Mouse (Mus musculus): ENCODE results near the gene U90926. TPM values are rescaled to one million over a fixed set of nuclear protein-coding genes. Genes with fewer than 3 reads are reported as not detected.

Gene U90926
- polyA plus RNA-seq, 1 experiment from 2014 or later: not detected

DNA sequence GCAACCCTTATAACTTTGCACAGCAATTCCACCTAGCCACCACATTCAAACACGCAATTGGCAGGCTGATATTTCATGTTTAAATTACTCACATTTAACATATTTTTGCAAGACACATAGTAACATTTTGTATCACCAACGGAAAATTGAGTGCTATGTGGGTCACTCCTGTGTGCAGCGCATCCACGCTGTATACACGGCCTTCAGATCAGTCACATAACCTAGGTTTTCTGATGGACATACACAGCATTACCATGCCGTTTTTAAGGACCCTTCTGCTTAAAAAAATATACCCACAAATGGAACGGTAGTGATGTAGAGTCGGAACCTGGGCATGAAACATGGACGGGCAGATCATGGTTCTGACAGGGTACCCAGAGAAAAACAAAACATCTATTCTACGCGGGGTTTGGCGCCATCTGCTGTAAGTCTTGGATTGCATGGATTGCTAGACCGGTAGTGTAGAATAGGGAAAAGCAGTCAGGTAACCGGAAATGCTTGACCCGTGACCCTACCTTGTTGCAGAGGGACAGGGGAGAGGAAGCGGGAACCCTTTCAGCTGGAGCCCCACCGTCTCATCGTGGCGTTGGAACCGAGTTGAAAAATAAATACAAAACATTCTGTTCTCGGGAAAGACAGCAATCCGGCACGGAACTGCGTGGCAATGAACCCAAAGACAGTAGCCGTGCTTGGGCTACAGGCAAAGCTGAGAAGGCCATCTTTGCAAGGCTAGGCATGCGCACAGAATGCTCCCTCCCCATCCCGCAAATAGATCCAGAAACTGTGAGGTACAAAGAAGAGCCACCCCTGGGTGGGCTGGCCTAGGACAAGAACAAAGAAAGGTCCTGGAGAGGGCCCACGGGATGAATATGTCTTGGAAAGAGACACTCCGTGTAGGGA is 24.4 kb upstream of the U90926 start:
- no peak overlapping the region for H3K4me2 ChIP-seq
- H3K27me3 ChIP-seq: peaks cover 45% of the 10 kb centered on the region
- 37% methylated on average over 29 of the region's 29 CpGs for WGBS (ENCODE audit: insufficient replicate concordance)
- no peak overlapping the region for H3K4me3 ChIP-seq (replicated peaks)
- ATAC-seq (ENCODE audit: low read depth) (no peak), DNase-seq (no peak)
- no peaks in the 10 kb centered on the region for H3K4me1 ChIP-seq (replicated peaks)
- no peaks in the 10 kb centered on the region for H3K9me3 ChIP-seq (replicated peaks)
- no peak overlapping the region for H3K9ac ChIP-seq
- H3K27ac ChIP-seq: no peak overlapping the region
- no peaks in the 10 kb centered on the region for H3K36me3 ChIP-seq

DNA sequence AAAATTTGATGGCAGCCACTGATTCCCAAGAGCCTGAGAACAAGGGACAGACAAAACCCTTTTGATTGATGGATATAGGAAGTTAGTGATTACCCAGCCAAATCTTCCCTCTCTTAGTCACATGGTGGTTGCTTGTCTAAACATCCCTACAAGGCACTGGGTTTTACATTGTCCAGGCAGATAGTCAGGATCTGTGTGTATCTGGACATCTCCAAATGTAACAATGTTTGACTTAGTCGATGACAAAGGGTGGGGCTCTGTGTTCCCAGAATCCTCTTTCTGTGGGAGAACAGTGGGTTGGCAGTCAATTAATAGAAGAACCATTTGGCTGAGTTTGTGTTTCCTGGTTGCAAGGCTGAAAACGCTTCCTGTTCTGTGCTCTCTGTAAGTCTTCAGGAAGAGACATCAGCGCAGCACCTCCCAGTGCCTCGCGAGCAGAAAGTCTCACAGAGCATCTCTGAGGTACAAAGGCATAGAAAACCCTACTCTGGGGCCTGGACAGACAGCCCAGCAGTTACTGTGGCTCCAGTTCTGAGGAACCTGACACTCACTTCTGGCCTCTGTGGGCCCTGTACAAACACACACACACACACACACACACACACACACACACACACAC is 19.8 kb upstream of the U90926 start:
- Histone ChIP-seq H3K9me3 (replicated peaks) (no peaks in the 10 kb centered on the region), H3K9ac (no peak overlapping the region), H3K4me3 (replicated peaks) (no peak overlapping the region), H3K27me3 (peaks cover 32% of the 10 kb centered on the region), H3K4me1 (replicated peaks) (no peaks in the 10 kb centered on the region), H3K27ac (no peak overlapping the region), H3K36me3 (no peaks in the 10 kb centered on the region), H3K4me2 (no peak overlapping the region)
- ATAC-seq (ENCODE audit: low read depth) (no peak), DNase-seq (no peak)
- WGBS (ENCODE audit: insufficient replicate concordance): 15% methylated on average over 5 of the region's 5 CpGs

DNA sequence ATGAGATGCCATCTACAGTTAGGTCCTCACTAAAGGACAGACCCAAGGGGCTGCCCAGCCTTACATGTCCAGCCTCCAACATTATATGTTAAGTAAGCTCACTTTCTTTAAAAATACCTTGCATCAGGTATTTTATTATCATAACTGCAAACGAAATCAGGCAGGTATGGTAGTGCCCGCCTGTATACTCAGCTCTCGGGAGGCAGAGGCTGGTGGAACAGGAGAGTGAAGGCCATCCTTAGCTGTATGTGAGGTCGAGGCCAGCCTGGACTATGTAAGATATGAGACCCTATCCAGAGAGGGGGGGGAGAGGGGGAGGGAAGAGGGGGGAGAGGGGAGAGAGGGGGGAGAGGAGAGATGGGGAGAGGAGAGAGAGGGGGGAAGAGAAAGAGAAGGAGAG is 18.2 kb upstream of the U90926 start:
- Histone ChIP-seq H3K27ac (no peak overlapping the region), H3K4me1 (replicated peaks) (no peaks in the 10 kb centered on the region), H3K9ac (no peak overlapping the region), H3K36me3 (no peaks in the 10 kb centered on the region), H3K27me3 (peaks cover 31% of the 10 kb centered on the region), H3K4me2 (no peak overlapping the region), H3K4me3 (replicated peaks) (no peak overlapping the region), H3K9me3 (replicated peaks) (no peaks in the 10 kb centered on the region)
- DNase-seq (no peak), ATAC-seq (ENCODE audit: low read depth) (no peak)
- WGBS (ENCODE audit: insufficient replicate concordance): 51% methylated on average over 4 of the region's 4 CpGs

DNA sequence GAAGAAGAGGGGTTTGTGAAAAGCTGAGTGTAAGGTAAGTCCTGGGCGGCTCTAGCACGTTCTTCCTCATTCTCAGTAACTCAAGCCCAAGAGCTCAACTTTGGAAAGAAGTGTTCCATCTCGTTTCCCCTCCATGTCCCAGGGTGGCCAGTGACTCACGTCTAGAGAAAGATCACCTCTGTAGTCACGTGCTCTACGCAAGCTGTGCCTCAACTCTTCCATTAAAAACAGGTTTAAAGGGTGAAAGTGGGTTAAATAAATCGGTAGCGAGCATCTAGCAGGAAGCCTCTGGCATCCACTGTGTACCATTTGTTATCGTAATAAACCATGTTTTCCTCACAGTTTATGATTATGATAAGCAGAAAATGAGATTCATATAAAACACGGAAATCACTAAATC is 16.6 kb upstream of the U90926 start:
- Histone ChIP-seq H3K4me2 (no peak overlapping the region), H3K27ac (no peak overlapping the region), H3K4me3 (replicated peaks) (no peak overlapping the region), H3K9ac (no peak overlapping the region), H3K36me3 (no peaks in the 10 kb centered on the region), H3K9me3 (replicated peaks) (no peaks in the 10 kb centered on the region), H3K27me3 (peaks cover 23% of the 10 kb centered on the region; the same call in 1 of the 2 replicates), H3K4me1 (replicated peaks) (no peaks in the 10 kb centered on the region)
- DNase-seq (no peak), ATAC-seq (ENCODE audit: low read depth) (no peak)
- 64% methylated on average over 10 of the region's 10 CpGs for WGBS (ENCODE audit: insufficient replicate concordance)

DNA sequence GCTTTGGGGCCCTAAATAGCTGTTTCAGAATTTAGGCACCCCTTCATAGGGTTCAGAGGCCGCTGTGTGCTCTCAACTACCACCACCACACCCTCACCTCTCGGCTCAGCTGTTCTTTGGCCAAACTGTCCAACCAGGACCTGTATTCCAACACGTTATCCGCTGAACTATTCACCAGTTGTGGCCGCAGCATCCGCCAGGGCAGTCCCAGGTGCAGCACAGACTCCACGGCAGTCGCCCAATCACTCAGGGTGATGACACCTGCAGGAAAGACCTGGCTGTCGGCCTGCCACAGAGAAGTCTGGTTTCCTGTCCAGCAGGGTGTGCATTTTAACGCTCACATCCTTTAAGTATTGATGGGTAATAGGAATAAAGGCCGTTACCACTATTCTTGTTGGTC is 15.1 kb upstream of the U90926 start:
- no peak overlapping the region for H3K4me2 ChIP-seq
- DNase-seq (no peak), ATAC-seq (ENCODE audit: low read depth) (no peak)
- H3K9me3 ChIP-seq (replicated peaks): no peaks in the 10 kb centered on the region
- H3K36me3 ChIP-seq: no peaks in the 10 kb centered on the region
- H3K9ac ChIP-seq: no peak overlapping the region
- no peak overlapping the region for H3K27ac ChIP-seq
- H3K4me3 ChIP-seq (replicated peaks): no peak overlapping the region
- no peaks in the 10 kb centered on the region for H3K4me1 ChIP-seq (replicated peaks)
- 63% methylated on average over 11 of the region's 11 CpGs for WGBS (ENCODE audit: insufficient replicate concordance)
- peaks cover 11% of the 10 kb centered on the region; the same call in 1 of the 2 replicates for H3K27me3 ChIP-seq

DNA sequence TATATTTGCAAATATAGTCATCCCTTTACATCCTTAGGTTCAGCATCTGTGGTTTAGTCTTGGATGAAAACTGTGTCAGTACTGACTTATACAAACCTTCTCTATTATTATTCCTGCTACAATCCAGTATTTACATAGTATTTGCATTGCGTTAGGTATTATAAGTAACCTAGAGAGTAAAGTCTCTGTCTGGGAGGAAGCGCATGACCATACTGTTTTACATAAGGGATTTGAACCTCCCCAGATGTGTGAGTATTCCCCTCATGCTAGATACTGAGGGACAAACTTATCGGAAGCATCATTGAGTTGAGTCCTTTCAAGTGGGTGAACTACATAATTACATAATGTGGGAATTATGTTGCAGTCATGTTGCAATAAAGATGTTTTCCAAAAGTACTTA is 14.3 kb upstream of the U90926 start:
- H3K4me1 ChIP-seq (replicated peaks): no peaks in the 10 kb centered on the region
- DNase-seq: no peak
- H3K4me2 ChIP-seq: no peak overlapping the region
- H3K36me3 ChIP-seq: no peaks in the 10 kb centered on the region
- no peak overlapping the region for H3K27ac ChIP-seq
- peaks cover 11% of the 10 kb centered on the region; the same call in 1 of the 2 replicates for H3K27me3 ChIP-seq
- no peak overlapping the region for H3K4me3 ChIP-seq (replicated peaks)
- no peaks in the 10 kb centered on the region for H3K9me3 ChIP-seq (replicated peaks)
- ATAC-seq (ENCODE audit: low read depth): no peak
- 80% methylated on average over 3 of the region's 3 CpGs for WGBS (ENCODE audit: insufficient replicate concordance)
- no peak overlapping the region for H3K9ac ChIP-seq

DNA sequence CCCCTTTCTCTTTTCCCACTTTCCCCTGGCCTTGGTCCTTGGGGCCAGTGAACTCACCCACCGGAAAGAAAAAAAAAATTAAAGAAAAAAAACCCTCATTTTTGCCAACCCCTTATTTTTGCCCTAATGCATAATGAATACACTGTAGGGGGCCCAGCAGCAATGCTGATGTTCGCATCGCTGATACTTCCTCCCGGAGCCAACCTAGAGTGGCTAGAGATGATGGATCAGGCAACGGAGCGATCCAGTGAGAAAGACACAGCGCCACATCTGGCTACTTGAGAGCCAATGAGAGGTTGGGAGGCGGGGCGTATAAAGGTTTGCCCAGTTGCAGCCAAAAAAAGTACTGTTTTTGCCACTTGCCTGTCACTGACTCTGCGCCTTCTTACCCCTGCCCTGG is 13.6 kb upstream of the U90926 start:
- 28% methylated on average over 10 of the region's 10 CpGs for WGBS (ENCODE audit: insufficient replicate concordance)
- Histone ChIP-seq H3K27me3 (peaks cover 11% of the 10 kb centered on the region; the same call in 1 of the 2 replicates), H3K36me3 (no peaks in the 10 kb centered on the region), H3K27ac (no peak overlapping the region), H3K4me2 (no peak overlapping the region), H3K4me3 (replicated peaks) (no peak overlapping the region), H3K9me3 (replicated peaks) (no peaks in the 10 kb centered on the region), H3K9ac (no peak overlapping the region), H3K4me1 (replicated peaks) (no peaks in the 10 kb centered on the region)
- DNase-seq: no peak
- ATAC-seq (ENCODE audit: low read depth): no peak

DNA sequence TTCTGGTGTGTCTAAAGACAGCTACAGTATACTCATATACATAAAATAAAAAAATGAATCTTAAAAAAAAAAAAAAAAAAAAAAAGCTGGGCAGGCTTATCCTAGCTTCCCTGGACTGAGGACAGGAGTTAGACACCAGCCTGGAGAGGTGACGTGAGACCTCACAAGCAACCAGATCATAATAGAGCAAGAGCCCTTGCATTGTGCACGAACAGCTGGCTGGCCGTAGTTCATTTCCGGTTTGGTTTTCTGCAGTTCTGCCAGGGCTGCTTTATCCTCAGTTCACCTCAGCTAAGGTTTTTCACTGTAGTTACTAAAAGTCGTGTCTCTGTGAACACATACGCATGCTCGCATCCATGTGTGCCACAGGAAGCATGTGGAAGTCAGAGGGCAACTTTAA is 12.6 kb upstream of the U90926 start:
- DNase-seq (no peak), ATAC-seq (ENCODE audit: low read depth) (no peak)
- no peaks in the 10 kb centered on the region for H3K36me3 ChIP-seq
- 58% methylated on average over 7 of the region's 7 CpGs for WGBS (ENCODE audit: insufficient replicate concordance)
- no peaks in the 10 kb centered on the region for H3K9me3 ChIP-seq (replicated peaks)
- no peak overlapping the region for H3K4me2 ChIP-seq
- H3K27ac ChIP-seq: no peak overlapping the region
- H3K9ac ChIP-seq: no peak overlapping the region
- H3K4me1 ChIP-seq (replicated peaks): no peaks in the 10 kb centered on the region
- H3K27me3 ChIP-seq: peaks cover 11% of the 10 kb centered on the region; the same call in 1 of the 2 replicates
- H3K4me3 ChIP-seq (replicated peaks): no peak overlapping the region

DNA sequence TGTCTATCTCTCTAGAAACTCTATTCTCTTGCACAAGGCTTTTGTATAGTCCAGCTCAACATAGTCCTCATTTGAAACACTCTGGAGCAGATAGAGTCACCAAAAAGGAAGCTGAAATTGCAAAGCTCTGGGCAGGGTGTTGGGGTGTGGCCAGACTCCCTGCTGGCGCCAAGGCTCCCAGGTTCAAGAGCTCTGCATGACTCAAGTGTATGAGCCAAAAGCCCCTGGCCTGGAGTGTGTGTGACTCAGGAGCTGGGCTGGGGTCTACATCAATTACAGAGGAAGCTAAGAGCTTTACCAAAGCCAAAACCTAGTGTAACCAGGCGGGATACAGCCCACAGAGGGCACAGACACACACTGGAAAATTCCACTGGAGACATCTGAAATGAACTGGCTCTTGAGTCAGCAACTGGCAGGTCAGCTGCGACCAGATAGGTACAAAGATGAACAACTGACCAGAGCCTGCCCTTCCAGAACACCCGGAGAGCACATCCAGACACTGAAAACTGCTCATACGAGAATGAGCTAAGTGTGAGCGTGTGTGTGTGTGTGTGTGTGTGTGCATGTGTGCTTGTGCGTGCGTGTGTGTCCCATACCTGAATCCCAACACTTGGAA is 5.2 kb upstream of the U90926 start:
- WGBS (ENCODE audit: insufficient replicate concordance): 68% methylated on average over 8 of the region's 8 CpGs
- no peak for ATAC-seq (ENCODE audit: low read depth)

DNA sequence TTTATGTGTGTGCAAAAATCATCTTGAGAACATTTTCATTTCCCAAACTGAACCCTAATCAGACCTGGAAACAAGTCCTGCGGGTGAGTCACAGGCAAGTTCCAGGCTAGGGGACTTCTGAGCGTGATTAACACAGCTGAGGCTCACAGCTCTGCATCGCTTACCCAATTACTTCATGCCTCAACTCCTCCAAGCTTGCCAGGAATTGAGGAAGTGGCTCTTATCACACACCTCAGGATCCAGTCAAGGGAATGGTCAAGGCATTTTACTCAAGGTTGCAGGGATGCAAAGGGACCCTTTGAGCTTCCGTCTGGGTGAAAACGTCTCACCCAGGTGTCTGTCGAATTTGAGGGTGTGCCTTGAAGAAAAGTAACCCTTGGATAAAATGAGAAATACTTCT is 4.6 kb upstream of the U90926 start:
- Histone ChIP-seq H3K36me3 (no peaks in the 10 kb centered on the region), H3K9me3 (replicated peaks) (no peaks in the 10 kb centered on the region), H3K27ac (no peak overlapping the region), H3K4me3 (replicated peaks) (no peak overlapping the region), H3K27me3 (peaks cover 7% of the 10 kb centered on the region), H3K4me2 (no peak overlapping the region), H3K4me1 (replicated peaks) (no peaks in the 10 kb centered on the region), H3K9ac (no peak overlapping the region)
- WGBS (ENCODE audit: insufficient replicate concordance): 29% methylated on average over 6 of the region's 6 CpGs
- no peak for ATAC-seq (ENCODE audit: low read depth)
- no peak for DNase-seq

More for the DNA sequence above, 5.2 kb upstream of the U90926 start:
- Histone ChIP-seq H3K9me3 (replicated peaks) (no peaks in the 10 kb centered on the region), H3K36me3 (no peaks in the 10 kb centered on the region), H3K27me3 (peaks cover 7% of the 10 kb centered on the region), H3K9ac (no peak overlapping the region), H3K27ac (no peak overlapping the region), H3K4me1 (replicated peaks) (no peaks in the 10 kb centered on the region), H3K4me2 (no peak overlapping the region), H3K4me3 (replicated peaks) (no peak overlapping the region)
- no peak for DNase-seq

DNA sequence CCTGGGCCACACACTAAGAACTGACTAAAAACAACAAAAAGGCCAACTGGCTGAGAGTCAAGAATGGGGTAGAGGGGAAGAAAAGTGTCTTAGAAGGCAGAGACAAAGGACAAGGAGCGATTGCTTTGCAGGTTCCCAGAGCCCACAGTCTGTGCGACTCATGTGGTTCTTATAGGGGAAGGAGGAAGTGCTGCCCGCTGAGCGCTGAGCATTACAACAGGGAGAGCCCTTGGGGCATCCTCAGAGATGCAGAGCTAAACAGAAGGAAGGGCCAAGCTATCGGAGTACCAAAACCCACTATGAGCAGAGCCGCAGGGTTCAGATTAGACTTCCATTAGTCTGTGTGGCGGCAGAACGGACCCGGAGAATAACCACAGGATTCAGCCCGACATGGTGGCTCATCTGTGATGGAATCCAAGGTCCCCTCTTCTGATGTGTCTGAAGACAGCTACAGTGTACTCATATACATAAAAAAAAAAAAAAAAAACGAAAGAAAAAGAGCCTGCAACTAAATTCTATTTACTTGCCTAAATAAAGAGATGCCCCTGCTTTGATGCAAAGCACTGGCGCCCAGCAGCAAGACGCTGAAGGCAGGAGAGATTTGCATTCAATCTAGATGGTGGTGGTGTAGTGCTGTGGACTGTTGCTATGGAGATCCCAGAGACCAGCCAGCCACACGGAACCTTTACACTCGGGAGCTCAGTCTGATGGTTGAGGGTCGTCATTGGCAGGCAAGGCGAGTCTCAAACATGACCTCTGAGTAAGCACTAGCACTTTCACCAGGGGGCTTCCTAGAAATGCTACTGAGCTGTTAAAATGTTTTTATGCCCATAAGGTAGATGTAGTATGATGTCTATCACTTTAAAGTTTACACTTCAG is 3.9 kb upstream of the U90926 start:
- 54% methylated on average over 17 of the region's 17 CpGs for WGBS (ENCODE audit: insufficient replicate concordance)
- H3K9me3 ChIP-seq (replicated peaks): no peaks in the 10 kb centered on the region

More for the DNA sequence above, 3.9 kb upstream of the U90926 start:
- ATAC-seq (ENCODE audit: low read depth) (no peak), DNase-seq (no peak)
- Histone ChIP-seq H3K4me2 (no peak overlapping the region), H3K9ac (no peak overlapping the region), H3K4me3 (replicated peaks) (no peak overlapping the region), H3K36me3 (no peaks in the 10 kb centered on the region), H3K4me1 (replicated peaks) (no peaks in the 10 kb centered on the region), H3K27me3 (peaks cover 7% of the 10 kb centered on the region), H3K27ac (no peak overlapping the region)
